Mouse (Mus musculus) neural tube, embryonic 15.5 days (tissue): Measurements from ENCODE around the gene 1700037H04Rik. TPM values are rescaled to one million over a fixed set of nuclear protein-coding genes. Genes with fewer than 3 reads are reported as not detected.

ENCODE experiments used
- ATAC-seq: fragments of 200-750 bp; cut with Nextera tagmentation; 2 replicates; pipeline ENCODE4 v1.8.0; 2017; ENCODE audit warnings: mild to moderate bottlenecking, moderate TSS enrichment, moderate library complexity; ENCODE audit not compliant: low FRiP score
- H3K27ac ChIP-seq: fragments of 300-500 bp; sonication (generic); replicated peaks from 2 replicates; pipeline ENCODE4 v1.5.1; 2015; ENCODE audit warnings: mild to moderate bottlenecking, inconsistent platforms
- H3K27me3 ChIP-seq: fragments of 300-500 bp; sonication (generic); replicated peaks from 2 replicates; pipeline ENCODE4 v1.6.1; 2015; ENCODE audit warnings: inconsistent platforms
- H3K36me3 ChIP-seq: fragments of 300-500 bp; sonication (generic); 2 replicates; pipeline ENCODE4 v1.6.1; 2015; ENCODE audit warnings: inconsistent platforms
- H3K4me1 ChIP-seq: fragments of 300-500 bp; sonication (generic); 2 replicates; pipeline ENCODE4 v1.6.1; 2015; ENCODE audit warnings: inconsistent platforms
- H3K4me2 ChIP-seq: fragments of 300-500 bp; sonication (generic); 2 replicates; pipeline ENCODE4 v1.6.1; 2015; ENCODE audit warnings: inconsistent platforms, mild to moderate bottlenecking, moderate library complexity
- H3K4me3 ChIP-seq: fragments of 300-500 bp; sonication (generic); replicated peaks from 2 replicates; pipeline ENCODE4 v1.5.1; 2015; ENCODE audit warnings: mild to moderate bottlenecking, inconsistent platforms
- H3K9ac ChIP-seq: fragments of 300-500 bp; sonication (generic); replicated peaks from 2 replicates; pipeline ENCODE4 v1.6.1; 2015; ENCODE audit warnings: mild to moderate bottlenecking, inconsistent platforms
- H3K9me3 ChIP-seq: fragments of 300-500 bp; sonication (generic); replicated peaks from 2 replicates; pipeline ENCODE4 v1.6.1; 2016; ENCODE audit warnings: inconsistent platforms
- WGBS: fragments of 180-500 bp; shearing (Covaris S2); methylation state at CpG from one replicate; pipeline ENCODE4 v1.1.7; 2015; ENCODE audit warnings: mixed read lengths; 5-methylcytosine and 5-hydroxymethylcytosine counted together
- polyA plus RNA-seq: library from polyadenylated mRNA; unstranded; fragments of >200 nt; fragmentation: Nextera tagmentation; extraction: Ambion mirVana; gene quantifications from 2 replicates; pipeline ENCODE4 v1.2.1, GENCODE M21; 2015

The 1700037H04Rik gene
- polyA plus RNA-seq = 79.1 and 83.2 TPM in 2 replicates

DNA sequence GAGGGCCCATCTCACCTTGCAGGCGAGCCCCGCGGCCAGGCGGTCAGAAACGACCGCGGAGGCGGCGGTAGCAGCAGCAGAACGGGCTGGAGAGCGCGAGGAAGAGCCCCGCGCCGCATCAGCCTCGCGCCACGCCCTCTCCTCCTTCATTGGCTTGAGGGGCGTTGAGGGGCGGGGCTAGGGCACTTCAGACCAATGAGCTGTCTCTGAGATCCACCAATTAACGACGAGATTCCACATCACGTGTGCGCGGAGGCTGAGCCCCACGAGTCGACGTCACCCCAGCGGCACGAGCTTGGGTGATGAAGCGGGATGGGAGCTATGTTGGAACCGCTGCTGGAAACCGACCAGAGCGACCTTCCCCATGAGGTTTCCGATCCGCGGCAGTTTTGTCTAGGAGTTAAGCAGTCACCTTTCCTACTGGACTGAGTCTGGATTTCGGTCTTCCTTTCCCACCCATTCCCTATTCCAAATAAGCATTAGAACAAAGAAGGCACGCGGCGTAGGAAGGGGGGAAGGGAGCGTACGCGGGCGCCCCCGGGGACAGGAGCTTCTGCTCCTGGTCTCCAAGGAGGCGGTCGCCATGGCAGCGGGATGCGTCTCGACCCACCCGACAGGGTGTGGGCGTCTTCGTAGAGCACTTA, at the start of gene 1700037H04Rik:
1700037H04Rik (minus strand) TSS at position 144 of the 644 bp plus-strand sequence.
- Histone ChIP-seq H3K36me3 (no peaks in the 10 kb centered on the region; the same call in 1 of the 2 replicates), H3K4me3 (peak within 1 kb of the TSS; percentile 85), H3K4me1 (peaks cover 41% of the 10 kb centered on the region), H3K27me3 (no peaks in the 10 kb centered on the region), H3K9me3 (no peaks in the 10 kb centered on the region), H3K27ac (peak within 1 kb of the TSS; percentile 93), H3K4me2 (peak within 1 kb of the TSS; percentile 83), H3K9ac (peak within 1 kb of the TSS; percentile 83)
- ATAC-seq = peak; percentile 99
- WGBS = under 1% methylated on average over 54 of the region's 54 CpGs

DNA sequence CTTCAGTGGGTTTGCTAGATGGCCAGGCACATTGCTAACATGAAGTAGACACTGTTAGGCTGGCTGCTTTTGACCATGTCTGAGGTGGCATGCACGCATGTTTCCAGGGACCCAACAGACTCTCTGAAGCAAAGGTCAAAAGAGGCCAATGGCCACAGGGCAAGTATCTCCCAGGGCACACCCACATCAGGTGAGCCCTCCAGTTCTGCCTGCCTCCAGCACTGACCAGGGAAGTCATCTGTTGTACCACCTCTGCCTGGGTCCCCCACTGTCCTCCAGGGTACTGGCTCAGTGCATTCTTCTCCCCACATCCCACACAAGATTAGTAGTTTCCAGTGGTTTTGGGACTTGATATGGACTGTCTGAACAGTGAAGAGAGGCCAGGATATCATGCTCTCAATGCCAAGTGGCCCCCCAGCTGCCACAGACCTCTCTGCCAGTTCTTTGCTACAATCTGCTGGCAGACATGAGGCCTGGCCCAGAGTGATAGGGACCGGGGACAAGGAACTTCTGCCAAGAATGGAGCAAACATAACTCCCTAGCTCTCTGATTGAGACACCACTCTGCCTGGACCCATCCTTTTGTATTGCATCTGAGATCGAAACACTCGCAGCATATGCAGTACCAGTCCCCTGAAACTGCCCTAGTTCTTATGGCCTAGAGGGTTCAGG, 49.4 kb upstream of the 1700037H04Rik start:
- H3K9ac ChIP-seq = peak overlapping the region; percentile 62; the same call in 1 of the 2 replicates
- peaks cover 12% of the 10 kb centered on the region; the same call in 1 of the 2 replicates for H3K36me3 ChIP-seq
- H3K4me3 ChIP-seq = peak overlapping the region; percentile 64
- H3K4me1 ChIP-seq = peaks cover 19% of the 10 kb centered on the region
- peak; percentile 5; the same call in 1 of the 2 replicates for ATAC-seq
- 75% methylated on average over 4 of the region's 4 CpGs for WGBS
- H3K27ac ChIP-seq = peak overlapping the region; percentile 97
- no peaks in the 10 kb centered on the region for H3K9me3 ChIP-seq
- no peaks in the 10 kb centered on the region for H3K27me3 ChIP-seq
- peak overlapping the region; percentile 64 for H3K4me2 ChIP-seq

DNA sequence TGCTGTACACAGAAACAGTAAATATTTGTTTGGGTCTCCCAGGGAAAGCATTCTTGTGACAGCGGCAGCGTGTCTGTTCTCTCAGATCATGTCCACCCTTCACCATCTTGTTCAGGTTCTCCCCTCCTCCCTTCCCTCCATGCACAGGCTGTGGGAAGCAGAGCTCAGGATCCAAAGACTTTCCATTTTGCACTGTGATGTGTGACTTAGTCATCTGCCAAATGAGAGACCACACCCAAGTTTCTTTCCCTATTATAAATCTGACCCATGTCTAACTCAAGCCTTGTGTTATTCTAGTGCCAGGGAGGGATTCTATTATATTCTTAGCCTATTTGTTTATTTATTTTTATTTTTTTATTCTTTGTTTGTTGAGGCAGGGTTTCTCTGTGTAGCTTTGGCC, 48.5 kb upstream of the 1700037H04Rik start:
- H3K4me1 ChIP-seq = peaks cover 19% of the 10 kb centered on the region
- no peaks in the 10 kb centered on the region for H3K9me3 ChIP-seq
- H3K27me3 ChIP-seq = no peaks in the 10 kb centered on the region
- peaks cover 10% of the 10 kb centered on the region; the same call in 1 of the 2 replicates for H3K36me3 ChIP-seq
- H3K4me3 ChIP-seq = no peak overlapping the region
- no peak for ATAC-seq
- no peak overlapping the region for H3K27ac ChIP-seq
- H3K9ac ChIP-seq = no peak overlapping the region
- WGBS = 94% methylated on average over 2 of the region's 2 CpGs
- H3K4me2 ChIP-seq = no peak overlapping the region

DNA sequence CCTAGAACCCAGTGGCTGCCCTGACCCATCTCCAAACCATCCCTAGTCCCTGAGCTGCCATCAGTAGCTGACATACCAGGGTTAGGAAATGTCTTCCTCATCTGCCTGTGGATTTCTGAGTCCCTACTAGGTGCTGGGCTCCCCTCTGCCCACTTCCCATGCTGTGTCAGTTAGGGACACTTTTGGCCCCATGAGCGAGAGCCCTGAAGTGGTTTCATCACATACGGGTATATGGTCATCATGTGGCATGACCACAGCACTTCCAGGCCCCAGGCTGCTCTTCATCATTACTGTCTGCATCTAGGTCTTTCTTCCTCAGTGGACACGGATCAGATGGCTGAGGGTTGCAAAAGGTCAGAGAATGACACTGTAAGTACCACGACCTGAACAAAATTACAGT, 46.9 kb upstream of the 1700037H04Rik start, which contains the start of gene Ap5s1:
Ap5s1 (plus strand) TSS at position 301 of the 400 bp plus-strand sequence.
- Histone ChIP-seq H3K4me1 (peaks cover 16% of the 10 kb centered on the region), H3K27ac (no peak within 1 kb of the TSS), H3K36me3 (no peaks in the 10 kb centered on the region), H3K9me3 (no peaks in the 10 kb centered on the region), H3K9ac (no peak within 1 kb of the TSS), H3K4me2 (no peak within 1 kb of the TSS), H3K4me3 (no peak within 1 kb of the TSS), H3K27me3 (no peaks in the 10 kb centered on the region)
- ATAC-seq = no peak
- WGBS = 82% methylated on average over 4 of the region's 4 CpGs

DNA sequence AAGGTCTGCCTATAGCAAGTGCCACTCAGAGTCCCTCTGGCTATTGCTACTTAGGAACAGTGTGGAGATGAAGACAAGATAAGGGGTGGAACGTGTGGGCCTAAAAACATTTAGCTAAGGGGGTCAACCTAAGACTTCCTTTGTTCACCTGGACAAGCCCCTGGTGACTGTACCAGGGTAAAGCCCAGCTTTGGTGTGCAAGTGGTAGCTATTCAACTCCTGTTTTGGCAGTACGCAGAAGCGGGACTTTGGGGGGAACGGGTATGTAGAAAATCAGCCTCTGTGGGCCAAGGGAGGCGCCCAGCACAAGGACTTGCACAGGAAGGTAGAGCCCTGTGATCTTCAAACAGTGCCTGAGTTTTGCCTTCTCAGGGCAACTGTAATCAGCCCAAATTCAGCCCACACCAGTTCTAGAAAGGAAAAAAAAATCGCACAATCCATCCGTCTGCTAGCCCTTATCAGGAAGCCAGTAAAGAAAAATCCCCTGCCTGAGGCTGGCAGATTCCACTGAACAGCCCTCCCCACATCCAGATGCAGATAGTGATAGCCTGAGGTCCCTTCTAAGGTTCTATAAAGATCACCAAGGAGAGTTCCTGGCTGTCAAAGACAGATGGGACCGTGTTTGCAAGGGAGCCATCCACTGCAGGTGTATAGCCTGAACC, 45.8 kb upstream of the 1700037H04Rik start:
- 93% methylated on average over 8 of the region's 8 CpGs for WGBS

DNA sequence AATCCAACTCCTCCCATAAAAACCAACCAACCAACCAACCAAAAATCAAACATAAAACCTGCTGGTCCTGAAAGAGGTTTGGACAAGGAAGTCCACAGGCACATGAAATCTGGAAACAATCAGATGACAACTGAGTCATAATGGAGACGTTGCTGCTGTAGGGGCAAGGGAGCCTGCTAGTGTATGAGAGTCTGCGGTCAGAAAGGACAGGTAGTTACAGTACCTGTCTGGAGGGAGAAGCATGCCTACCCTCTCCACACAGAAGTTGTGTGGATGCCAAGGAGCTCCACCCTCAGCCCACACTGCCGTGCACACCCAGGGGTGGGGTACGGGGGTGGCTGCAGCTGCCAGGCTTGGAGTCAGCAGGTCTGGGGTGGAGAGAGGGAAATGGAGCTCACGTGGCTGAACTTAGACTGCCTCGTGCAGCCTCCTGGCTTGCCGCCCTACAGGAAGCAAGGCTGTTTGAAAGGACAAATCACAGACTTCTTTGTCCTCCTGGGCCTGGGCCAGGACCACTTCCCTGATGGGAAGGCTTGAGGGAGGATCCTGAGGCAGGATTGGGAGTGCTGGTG, 44.6 kb upstream of the 1700037H04Rik start:
- Histone ChIP-seq H3K27me3 (no peaks in the 10 kb centered on the region), H3K27ac (0 out of 2 replicates have a peak overlapping the region, but pooled peaks have one; percentile 28), H3K4me3 (no peak overlapping the region), H3K4me2 (no peak overlapping the region), H3K9me3 (no peaks in the 10 kb centered on the region), H3K9ac (no peak overlapping the region), H3K4me1 (peaks cover 5% of the 10 kb centered on the region), H3K36me3 (peaks cover 3% of the 10 kb centered on the region; the same call in 1 of the 2 replicates)
- 53% methylated on average over 7 of the region's 7 CpGs for WGBS
- ATAC-seq = no peak

More for the DNA sequence above, 45.8 kb upstream of the 1700037H04Rik start:
- Histone ChIP-seq H3K4me3 (no peak overlapping the region), H3K36me3 (no peaks in the 10 kb centered on the region), H3K9ac (no peak overlapping the region), H3K27me3 (no peaks in the 10 kb centered on the region), H3K9me3 (no peaks in the 10 kb centered on the region), H3K27ac (no peak overlapping the region), H3K4me2 (no peak overlapping the region), H3K4me1 (peaks cover 8% of the 10 kb centered on the region)
- no peak for ATAC-seq

DNA sequence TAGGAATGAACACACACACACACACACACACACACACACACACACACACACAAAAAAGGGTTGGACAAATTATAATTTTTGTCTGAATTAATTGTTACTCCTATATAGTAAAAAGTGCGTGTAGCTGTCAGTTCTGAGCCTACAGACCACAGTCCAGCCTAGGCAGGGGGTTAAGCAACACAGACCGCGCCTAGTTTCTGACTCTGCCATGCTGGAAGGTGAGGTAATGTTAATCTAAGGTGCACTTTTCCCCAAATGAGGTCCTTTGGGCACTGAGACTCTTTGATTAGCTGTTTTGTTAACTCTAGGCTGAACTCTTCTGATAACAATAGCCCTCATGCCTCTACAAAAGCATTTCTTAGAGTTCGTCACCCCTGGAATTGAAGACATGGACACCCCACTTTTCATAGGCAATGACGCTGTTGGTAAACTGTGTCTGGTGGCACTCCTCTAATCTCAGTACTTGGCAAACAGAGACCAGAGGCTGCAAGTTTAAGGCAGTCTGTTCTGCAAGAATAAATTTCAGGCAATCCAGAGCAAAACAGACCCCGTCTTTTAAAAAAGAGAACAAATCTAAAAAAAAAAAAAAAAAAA, 44.0 kb upstream of the 1700037H04Rik start:
- no peaks in the 10 kb centered on the region for H3K27me3 ChIP-seq
- H3K36me3 ChIP-seq = peaks cover 3% of the 10 kb centered on the region; the same call in 1 of the 2 replicates
- H3K4me3 ChIP-seq = no peak overlapping the region
- no peak overlapping the region for H3K4me2 ChIP-seq
- WGBS = 88% methylated on average over 6 of the region's 6 CpGs
- no peak overlapping the region for H3K27ac ChIP-seq
- no peaks in the 10 kb centered on the region for H3K9me3 ChIP-seq
- no peaks in the 10 kb centered on the region for H3K4me1 ChIP-seq
- no peak for ATAC-seq
- H3K9ac ChIP-seq = no peak overlapping the region

DNA sequence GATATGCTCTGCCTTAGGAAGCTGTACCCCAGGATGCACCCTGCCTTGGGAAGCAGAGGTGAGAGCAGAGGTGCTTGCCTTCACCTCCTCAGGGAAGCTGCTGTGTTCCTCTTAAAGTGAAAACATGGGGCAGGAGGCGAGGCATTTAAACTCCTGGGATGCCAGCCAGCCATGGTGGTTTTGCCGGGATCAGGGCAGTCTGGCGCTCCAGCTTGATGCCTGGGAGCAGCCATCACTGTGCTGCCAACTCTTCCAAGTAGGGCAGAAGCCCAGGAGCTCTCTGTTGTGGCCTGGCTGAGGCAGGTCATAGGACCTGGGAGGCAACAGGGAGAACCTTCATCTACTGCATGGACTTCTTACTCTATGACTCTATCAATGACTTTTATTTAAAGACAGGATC, 41.4 kb upstream of the 1700037H04Rik start:
- Histone ChIP-seq H3K9ac (no peak overlapping the region), H3K4me3 (no peak overlapping the region), H3K27ac (no peak overlapping the region), H3K27me3 (no peaks in the 10 kb centered on the region), H3K4me2 (no peak overlapping the region), H3K36me3 (peaks cover 5% of the 10 kb centered on the region; the same call in 1 of the 2 replicates), H3K9me3 (no peaks in the 10 kb centered on the region), H3K4me1 (no peaks in the 10 kb centered on the region)
- WGBS = 94% methylated on average over 3 of the region's 3 CpGs
- no peak for ATAC-seq

DNA sequence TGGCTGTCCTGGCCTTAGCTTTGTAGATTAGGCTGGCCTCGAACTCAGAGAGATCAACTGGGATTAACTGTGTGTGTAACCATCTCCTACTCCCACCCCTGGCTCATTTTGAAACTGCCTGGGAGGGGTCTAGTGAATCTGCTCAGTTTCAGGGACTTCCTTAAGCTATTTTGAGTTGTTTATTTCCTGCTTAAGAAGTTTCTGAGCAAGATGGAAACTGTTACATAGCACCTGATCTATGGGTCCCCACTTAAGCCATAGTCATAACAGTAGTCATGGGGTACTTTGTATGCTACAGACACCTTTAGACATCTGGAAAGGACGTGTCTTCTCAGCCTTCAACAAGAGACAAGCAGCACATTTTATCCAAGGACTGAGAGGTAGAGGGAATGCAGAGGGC, 40.8 kb upstream of the 1700037H04Rik start:
- no peak overlapping the region for H3K4me3 ChIP-seq
- no peak for ATAC-seq
- peaks cover 5% of the 10 kb centered on the region; the same call in 1 of the 2 replicates for H3K36me3 ChIP-seq
- no peak overlapping the region for H3K9ac ChIP-seq
- no peaks in the 10 kb centered on the region for H3K9me3 ChIP-seq
- H3K4me1 ChIP-seq = no peaks in the 10 kb centered on the region
- 88% methylated on average over 2 of the region's 2 CpGs for WGBS
- no peak overlapping the region for H3K4me2 ChIP-seq
- no peaks in the 10 kb centered on the region for H3K27me3 ChIP-seq
- no peak overlapping the region for H3K27ac ChIP-seq

DNA sequence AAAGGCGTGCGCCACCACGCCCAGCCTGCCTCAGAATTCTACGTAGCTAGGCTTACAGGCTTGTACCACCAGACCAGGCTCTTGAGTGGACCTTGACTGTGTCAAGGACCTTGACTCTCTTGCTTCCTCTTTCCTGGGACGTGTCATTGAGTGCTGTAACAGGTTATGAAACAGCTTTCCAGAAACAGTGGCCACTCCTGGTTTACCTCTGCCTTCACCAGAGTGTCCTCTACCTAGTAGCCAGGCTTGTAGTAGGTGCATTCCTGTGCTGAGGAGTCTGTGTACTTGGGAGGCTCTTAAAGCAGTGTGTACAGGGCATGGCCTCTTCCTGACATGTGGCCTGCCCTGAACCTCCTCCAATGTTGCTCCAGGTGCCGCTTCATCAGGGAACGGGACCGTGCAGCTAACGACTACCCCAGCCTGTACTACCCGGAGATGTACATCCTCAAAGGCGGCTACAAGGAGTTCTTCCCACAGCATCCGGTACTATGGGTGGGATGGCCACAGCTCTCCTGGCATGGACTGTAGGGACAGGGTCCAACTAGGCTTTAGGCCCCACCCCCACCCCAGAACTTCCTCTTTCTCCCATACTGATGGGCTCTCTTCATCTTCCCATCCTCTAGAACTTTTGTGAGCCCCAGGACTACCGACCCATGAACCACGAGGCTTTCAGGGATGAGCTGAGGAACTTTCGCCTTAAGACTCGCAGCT, 36.9 kb upstream of the 1700037H04Rik start:
- Histone ChIP-seq H3K9me3 (no peaks in the 10 kb centered on the region), H3K4me2 (no peak overlapping the region), H3K4me3 (no peak overlapping the region), H3K9ac (no peak overlapping the region), H3K27ac (no peak overlapping the region), H3K36me3 (peaks cover 31% of the 10 kb centered on the region), H3K4me1 (no peaks in the 10 kb centered on the region), H3K27me3 (no peaks in the 10 kb centered on the region)
- ATAC-seq = no peak
- WGBS = 94% methylated on average over 16 of the region's 16 CpGs
